Mouse (Mus musculus) lung, postnatal 36 days (tissue): ENCODE data around the gene Pikfyve.

Experiments
- DNase-seq: peaks from one replicate; pipeline ENCODE4 v3.0.0; 2022; ENCODE audit warnings: mixed read lengths

Gene Pikfyve

DNA sequence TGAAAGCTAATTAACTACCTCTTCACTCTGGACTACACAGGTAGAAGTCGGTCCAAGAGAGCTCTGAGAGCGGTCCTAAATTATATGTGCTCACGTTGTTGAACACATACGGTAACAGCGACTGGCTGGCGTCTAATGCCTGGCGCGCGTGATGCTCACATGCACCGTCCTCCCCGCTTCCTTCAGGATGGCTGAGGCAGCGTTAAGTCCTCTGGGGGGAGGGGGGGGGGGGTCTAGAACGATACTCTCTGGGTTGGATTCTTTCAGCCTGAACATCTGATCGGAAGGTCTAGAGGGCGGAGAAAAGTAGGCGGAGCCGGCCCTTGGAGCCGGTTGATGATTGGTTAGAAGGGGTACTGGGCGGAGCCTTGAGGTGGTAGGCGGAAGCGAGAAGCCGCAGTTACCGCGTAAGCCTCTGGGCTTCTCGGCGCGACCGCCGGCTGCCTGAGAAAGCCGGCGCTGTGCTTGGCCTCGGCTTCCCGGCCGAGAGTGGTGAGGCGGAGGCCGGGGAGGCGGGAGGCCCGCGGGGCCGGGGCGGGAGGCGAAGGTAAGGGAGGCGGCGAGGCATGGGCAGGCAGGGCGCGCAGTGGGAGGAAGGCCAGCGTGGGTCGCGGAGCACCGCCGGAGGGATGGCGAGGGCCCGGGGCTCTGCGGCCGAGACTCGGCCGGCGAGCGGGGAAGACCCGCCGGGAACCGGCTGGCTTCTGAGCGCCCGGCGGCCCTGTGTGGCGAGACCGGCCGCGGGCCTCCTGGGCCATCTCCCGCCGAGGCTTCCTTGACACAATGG is at the start of gene Pikfyve, which contains the start of gene Idh1:
TSS of gene Pikfyve (plus strand) at position 397 of the 787 bp plus-strand sequence.
TSS of gene Idh1 (minus strand) at position 214 of the 787 bp plus-strand sequence.
- DNase-seq = peak; percentile 98

DNA sequence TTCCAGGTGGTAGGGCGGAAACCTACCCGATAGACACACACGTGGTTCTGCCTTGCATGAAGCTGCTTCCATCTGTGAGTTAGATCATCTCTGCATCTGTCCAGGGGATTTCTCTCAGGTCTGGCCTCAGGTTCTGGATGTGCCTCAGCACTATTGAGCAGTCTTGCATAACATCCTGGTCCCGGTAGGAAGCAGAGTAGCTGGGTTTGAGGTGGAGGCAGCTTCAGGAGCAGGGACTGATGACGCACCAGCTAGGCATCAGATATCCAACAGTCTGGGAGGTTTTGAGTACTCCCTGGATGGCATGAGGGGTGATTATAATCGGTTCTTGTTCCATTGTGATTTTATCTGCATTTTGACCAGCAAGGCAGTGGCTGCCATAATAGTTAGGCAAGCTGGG is 48.9 kb upstream of the Pikfyve start:
- DNase-seq = no peak

DNA sequence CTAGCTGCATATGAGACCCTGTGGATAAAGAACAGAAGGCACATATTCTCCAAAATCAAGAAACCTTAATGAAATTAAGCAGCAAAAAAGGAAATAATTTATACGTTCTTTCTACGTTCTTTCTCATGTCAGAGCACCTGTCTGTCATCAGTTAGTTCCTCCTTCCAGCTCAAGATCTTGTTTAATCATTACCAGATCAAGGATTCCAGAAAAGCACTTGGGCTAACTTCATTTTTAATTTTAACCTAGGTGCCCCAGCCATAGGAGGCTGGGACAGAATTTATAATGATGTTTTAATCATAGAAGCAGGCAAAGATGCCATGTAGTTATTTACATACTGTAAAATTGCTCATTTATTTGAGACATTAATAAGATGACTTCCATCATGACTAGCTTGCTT is 41.7 kb upstream of the Pikfyve start:
- no peak for DNase-seq

DNA sequence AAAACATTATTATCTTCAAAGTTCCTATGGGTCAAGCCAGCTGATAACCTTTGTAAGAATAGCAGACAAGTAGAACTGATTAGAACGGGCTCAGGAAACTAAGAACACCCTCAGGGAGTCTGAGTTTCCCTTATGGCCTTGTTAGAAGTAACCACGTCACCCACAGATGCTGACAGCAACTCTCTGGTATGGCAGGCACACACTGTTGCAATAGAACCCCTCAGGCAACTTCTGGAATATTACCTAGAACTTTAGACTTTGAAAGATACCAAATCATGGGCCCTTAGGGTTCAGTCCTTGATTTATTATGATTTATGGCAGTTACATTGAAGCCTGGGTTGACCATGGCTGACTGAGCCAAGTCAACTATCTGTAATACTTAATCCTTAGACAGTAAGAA is 39.9 kb upstream of the Pikfyve start:
- no peak for DNase-seq

DNA sequence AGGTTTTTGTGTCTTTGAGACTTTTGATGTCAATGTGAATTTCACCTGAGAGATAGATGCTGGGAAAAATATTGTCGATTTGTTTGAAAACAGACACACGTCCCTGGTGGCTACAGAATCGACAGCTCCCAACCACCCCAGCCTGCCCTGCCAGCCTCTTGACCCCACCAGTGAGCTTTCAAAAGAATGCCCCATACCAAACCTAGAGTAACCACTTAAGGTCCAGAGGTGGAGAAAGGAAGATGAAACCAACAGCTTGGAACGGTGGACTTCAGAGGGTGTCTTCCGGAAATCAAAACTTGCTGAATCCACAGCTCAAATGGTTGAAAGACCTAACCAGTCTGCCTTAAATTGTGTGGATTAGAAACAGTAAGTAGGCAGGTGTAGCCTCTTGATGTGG is 39.2 kb upstream of the Pikfyve start:
- DNase-seq = no peak

DNA sequence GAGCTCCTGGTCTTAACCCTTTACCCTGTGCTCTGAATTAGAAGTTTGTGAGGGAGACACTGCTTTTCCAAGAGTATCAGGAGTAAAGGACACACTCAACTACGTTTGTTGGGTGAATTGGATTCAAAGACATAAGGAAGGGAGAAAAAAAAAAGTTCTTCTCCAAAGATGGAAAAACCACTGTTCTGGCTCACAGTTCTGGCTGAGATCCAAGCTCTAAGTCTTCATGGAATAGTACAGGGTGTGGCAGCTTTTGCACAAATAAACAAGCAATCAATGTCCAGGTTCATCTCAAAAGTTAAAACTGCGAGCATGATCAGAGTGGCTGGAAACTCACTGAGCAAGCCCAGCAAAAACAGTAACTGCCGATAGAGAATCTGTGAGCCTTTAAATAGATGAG is 38.5 kb upstream of the Pikfyve start:
- no peak for DNase-seq

DNA sequence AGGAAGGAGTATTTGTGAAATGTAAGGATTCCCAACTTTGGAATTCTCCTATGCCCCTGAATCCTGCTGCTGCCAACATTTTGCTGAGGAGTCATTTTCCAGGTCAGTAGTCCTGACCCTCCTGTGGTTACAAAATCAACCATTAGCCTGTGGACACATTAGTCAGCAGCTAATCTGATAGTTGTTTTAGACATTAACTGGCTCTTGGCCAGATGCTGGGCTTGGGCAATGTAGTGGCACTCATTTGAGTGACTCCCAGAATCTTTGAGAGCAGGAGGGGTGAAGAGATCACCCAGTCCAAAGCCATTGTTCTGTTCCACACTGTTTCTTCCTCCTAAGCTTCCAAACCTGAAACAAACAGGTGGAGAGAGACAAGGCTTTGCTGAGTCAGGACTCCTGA is 31.7 kb upstream of the Pikfyve start:
- DNase-seq = peak; percentile 55

DNA sequence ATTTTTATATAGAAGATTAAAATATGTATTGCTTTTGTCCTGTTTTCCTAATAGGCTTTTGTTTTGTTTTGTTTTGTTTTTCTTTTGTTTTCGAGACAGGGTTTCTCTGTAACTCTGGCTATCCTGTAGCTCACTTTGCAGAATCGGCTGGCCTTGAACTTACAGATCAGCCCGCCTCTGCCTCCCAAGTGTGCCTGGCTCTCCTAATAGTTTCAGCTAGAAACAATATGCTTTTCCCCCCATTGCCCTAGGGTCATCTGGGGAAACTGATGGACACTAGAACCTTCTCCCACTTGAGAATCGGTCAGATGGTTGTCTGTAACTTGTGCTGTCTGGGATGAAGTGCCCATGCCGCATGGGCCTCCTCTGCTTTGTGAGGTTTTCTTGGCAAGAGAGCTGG is 30.4 kb upstream of the Pikfyve start:
- DNase-seq = no peak

DNA sequence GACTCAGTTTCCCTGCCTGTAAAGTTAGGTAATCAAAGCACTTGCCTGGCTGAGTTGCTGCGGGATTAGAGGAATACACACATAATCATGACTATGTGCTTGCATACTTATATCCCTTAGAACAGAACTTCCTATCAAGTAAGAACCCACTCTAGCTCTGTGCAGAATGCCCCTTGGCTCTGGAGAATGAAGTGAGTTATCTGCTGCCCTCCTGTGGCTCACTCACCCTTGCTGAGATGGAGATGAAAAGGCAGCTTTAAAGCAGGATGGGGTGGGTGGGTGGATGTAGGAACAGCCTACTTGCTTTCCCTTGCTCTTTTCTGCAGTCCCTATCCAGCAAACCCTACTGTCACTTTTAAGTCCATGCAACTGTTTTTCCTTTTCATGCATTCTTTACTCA is 24.3 kb upstream of the Pikfyve start:
- DNase-seq = no peak

DNA sequence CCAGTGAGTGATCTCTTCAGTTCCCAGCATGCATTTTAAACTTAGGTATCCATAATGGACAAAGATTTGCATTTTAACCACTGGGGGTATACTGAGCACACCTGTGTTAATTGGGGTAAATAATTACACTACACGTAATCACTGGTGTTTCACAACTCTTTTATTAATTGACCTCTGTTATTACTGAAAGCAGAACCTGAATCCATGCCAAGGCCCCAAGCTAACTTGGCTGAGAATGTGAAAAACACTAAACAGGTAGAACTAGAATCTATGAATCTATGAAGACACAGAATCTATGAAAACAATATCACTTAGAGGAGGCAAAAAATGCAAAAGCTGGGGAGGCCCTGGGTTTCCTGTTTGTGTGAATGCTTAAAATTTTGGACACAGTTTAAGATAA is 19.0 kb upstream of the Pikfyve start:
- no peak for DNase-seq

DNA sequence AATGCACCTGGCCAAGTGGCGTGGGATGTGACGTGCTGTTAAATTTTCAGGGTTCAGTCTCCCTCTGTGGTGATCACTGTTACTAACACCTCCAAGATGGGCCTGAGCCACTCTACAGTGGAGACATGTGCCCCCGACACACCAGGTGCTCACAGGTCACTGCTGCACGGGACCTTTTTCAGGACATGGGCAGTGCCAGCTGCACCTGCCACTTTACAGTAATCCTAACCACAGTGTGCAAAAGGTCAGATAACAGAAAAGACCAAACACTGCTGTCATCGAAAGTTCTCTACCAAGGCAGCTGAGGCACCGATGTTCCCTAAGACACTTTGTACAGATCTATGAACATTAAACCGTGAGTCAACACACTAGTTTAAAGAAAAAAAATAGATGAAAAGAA is 16.9 kb upstream of the Pikfyve start:
- peak; percentile 24 for DNase-seq

DNA sequence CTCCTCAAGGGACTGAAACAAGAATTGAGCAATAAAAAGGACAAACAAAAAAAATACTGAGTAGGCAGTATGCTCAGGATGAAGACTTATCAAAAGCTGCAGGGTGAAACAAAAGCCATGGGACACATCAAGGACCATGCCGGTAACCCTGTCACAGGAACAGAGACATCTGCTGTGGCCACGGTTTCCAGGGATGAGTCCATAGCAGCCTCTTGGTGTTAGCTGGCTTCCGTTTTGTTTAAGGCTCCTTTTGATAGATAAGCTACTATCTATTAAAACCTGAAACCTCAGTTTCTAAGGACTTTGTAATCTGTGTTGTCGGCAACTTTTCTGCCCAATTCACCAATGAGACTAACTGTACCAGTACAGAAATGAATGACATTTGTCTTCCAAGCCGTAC is 16.5 kb upstream of the Pikfyve start:
- DNase-seq = no peak

DNA sequence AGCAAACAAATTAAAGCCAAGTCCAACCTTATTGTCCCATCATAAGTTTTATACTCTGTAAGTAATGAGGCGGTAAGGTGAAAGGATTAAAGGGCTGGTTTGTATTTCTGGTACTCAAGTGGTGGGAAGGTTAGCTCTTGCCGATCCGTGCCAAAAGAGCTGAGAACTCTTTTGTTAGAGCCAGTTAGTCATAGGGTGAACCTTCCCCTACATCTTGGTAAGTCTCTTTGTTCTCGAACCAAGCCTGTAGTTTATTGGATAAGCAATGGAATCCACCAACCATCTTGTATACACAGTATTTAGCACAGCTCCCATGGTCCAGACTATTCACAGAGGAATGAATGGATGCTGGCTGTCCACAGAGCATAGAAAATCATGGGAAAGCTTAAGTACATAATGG is 14.9 kb upstream of the Pikfyve start:
- DNase-seq = peak; percentile 26

DNA sequence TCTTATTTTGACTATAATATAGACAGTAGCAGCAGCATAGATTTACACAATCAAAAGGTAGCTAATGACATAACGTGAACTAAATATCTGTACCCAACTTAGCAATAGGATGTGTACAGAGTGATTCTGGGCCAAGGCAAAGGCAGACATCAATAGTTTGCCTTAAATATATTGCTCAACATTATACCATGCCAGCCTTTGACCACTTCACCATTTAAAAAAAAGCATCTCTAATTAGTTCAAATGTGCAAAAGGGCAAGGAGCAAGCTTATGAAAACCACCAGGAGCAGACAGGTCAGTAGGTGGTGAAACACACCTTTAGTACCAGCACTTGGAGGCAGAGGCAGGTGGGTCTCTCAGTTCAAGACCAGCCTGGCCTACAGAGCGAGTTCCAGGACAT is 12.8 kb upstream of the Pikfyve start:
- no peak for DNase-seq

DNA sequence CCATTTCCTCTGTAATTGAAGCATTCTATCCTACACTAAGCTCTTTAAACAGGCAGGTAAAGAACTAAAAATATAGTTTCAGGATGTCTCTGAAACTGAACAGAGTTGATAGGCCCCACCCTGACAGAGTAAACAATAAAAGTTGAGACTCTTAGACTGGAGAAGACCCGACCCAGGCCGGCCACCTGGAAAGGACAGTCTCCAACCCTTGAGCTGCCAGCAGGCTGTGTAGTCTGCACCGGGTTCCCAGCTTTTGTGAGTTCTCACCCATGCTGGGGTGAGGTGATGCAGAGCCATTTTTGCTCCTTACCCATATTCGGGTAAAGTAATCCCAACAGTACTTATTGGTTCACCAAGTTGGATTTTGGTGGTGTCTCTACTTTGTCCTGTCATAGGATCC is 10.3 kb upstream of the Pikfyve start:
- no peak for DNase-seq

DNA sequence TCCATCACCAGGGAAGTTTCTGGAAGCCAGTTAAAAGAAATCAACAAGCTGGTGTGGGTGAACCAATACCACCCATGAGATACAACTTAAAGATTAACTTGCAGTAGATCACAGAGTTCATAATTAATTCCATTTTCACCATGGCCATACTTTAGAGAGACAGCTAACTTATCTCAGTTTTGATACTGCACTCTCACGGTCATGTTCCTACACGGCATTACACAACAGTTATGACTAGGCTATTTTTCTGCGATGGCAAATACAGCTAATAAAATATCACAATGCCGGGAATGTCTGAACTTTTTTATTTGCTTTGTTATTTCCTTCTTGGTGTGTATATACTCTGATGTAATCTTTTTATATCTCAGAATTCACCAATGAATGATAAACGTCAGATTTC is 9.6 kb upstream of the Pikfyve start:
- peak; percentile 68 for DNase-seq

DNA sequence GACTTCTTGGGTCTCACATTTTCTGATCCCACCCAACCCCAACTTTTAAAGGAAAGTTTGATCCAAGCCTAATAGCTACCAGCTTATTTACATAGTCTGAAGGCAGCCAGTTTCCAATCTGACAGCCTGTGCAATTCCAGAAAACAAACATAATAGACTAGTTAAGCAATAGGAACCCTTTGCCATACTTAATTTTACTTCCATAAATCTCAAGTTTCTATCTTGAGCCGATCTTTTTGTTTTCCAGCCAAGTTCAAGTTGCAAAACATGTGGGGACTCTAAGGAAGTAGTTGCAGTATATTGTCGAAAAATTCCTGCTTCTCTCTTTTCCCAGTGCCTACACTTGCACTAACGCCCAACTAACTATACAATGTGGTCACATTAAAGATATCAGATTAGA is 9.0 kb upstream of the Pikfyve start:
- DNase-seq = peak; percentile 62

DNA sequence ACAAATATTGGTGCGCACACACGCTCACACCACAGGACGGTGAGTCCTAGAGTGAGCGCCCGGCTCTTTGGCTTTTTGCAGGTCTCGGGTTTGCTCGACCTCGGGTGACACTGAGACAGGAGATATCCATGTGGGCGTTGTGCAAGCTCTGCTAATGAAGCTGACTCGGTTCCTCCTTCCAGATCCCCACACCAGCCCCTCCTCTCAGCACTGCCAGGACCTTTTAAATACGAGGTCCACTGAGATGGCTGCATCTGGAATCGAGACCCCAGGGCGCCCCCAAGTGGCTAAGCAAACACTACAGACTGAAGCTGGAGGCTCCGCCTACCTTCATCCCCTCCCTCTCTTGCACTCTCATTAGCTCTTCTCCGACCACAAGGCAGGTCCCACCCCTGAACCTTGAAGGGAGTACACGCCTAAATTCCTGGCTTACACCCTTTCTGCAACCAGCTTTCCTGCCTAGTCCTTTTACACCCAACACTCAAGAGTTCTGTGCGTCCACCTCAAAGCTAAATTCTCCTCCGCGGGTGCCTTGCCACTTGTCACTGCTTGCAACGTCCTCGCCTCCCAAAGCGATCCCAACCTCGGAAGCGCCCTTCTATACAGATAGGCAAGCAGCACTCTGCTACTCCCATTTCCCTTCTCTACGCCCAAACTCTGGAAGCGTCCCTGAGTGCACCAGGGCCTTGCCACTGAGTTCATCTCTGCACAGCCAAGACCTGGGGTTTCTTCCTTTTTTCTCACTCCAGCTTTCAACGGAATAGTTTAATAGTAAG is 8.2 kb upstream of the Pikfyve start:
- peak; percentile 98 for DNase-seq

DNA sequence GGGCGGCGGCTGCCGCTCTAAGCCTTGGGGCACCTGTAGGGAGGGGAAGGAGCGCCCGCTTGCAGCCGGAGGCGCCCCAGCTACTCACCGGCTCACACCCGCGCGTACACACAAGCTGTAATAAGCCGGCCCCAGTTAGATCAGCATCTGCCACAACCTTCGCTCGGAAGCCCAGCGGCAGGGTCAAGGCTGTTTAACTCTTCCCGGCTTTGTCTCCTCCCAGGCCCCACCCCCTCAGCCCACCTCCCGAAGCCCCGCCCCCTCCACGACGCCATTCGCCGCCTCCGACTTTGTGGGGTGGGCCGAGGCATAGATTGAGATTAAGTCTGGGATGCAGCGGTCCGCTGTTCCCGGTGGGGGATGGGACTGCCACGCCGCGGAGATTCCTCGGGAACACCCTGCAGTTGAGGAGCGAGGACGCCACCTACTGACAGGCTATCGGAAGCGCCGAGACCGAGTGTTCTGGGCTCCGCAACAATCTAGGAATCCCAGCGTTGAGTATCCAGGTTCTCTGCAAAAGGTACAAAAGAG is 7.5 kb upstream of the Pikfyve start:
- DNase-seq = peak; percentile 99

DNA sequence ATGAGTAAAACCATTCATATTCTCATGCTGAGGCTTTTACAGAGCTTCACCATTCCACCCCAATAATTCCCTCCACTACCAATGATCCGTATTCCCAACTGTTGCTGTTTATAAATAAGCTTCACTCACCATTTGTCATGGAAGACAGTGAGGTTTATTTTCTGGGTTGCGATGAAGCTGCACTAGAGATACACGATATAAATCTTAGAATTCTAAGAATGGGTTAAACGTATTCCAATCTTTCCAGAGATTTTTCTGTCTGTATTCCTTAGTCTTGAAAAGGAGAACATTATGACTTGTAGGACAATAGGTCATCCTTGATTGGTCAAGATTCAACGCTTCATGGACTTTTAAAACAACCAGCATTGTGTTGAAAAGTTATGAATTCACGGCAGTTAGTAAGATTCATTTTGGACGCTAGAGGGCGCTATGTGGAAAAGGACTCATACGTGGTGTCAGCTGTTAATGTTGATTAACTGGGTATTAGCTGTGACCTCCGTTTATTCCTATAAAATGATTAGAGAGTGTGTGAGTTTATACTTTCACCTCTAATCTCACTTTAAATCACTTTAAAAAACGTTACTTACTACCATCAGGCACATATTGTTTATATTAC is 6.7 kb upstream of the Pikfyve start:
- DNase-seq = peak; percentile 93

DNA sequence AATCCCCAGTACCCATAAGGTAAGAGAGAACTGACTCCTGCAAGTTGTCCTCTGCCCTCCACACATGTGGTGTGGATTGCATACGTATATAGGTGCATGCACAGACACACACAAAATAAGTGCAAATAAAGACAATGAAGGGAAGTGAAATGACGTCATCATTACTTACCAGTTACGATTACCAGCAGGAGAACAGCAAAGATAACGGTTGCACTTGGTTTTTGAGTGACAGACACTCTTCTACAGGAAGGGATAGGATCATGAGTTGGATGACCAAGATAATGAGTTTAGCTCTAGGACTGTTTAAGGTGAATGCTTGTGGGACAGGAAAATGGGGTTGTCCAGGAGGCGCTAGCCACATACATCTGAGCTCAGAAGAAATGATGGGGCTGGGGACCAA is 5.0 kb upstream of the Pikfyve start:
- no peak for DNase-seq

DNA sequence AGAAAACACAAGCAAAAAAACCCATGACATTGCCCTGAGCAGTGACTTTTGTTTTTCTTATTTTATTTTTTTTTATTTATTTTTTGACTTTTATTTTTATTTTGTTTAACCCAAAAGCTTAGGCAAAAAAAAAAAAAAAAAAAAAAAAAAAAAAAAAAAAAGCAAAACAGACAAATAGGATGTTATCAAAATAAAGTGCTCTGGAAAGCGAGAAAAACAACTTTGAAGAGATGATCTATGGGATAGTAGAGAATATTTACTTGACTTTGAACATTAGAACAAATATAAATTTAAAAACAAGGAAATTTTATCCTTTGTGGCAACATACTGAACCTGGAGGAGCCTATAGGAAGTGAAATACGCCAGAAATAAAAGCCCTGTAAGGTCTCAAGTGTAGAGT is 2.5 kb upstream of the Pikfyve start:
- DNase-seq = no peak

DNA sequence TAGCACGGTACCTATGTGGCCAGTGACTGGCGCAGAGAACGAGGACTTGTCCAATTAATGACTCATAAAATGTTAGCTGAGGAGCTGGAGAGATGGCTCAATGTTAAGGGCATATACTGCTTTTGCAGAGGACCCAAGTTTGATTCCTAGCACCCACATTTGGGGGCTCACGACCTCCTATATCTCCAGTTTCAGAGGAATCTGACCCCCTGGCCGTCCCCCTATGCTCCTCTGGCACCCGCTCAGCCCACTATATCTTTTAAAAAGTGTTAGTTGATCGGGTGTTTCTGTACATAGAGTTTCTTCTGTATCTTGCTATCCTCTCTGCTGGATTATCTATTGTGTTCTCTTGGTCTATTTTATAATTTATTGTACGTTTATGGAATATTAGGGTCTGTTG is 1.5 kb upstream of the Pikfyve start:
- no peak for DNase-seq
